Mouse (Mus musculus) activated CD4-positive, CD25-positive, alpha-beta regulatory T cell, adult 9 weeks (primary cell): Measurements from ENCODE around the gene Depdc1a. TPM values are rescaled to one million over a fixed set of nuclear protein-coding genes. Genes with fewer than 3 reads are reported as not detected.

Experiments used
- polyA plus RNA-seq: library from polyadenylated mRNA; unstranded; fragments of 100-300 nt; shearing (Covaris generic); gene quantifications from one replicate; pipeline ENCODE4 v1.2.1, GENCODE M21; 2017

Depdc1a gene
- 3.0 TPM for polyA plus RNA-seq

GRCm38 (mm10) chr3:159495243-159495801 lies at the start of gene Depdc1a:
TSS of gene Depdc1a (plus strand) at chr3:159495433.

Other genes with a start within 250 kb of the Depdc1a start
- gene Rpe65, start 103.7 kb downstream of the Depdc1a start, polyA plus RNA-seq, result not detected